Mouse (Mus musculus) lung, postnatal 0 days (tissue): ENCODE measurements at regions not wholly inside any gene's neighbourhood (a gene's known extent, or its start where the extent isn't known, plus 50 kb on each side); places are given as distances from the start of the nearest gene placed in this dataset.

Source experiments
- CTCF ChIP-seq: IDR thresholded peaks from 2 replicates; pipeline ENCODE4 v1.5.1; 2016; ENCODE audit warnings: antibody characterized with exemption, mild to moderate bottlenecking
- EP300 ChIP-seq: IDR thresholded peaks from 2 replicates; pipeline ENCODE4 v1.6.1; 2016; ENCODE audit warnings: antibody characterized with exemption, mild to moderate bottlenecking, control low read depth

GRCm38 (mm10) chr8:103912983-103913926 is 188.2 kb upstream of the Cdh5 start:
- TF ChIP-seq CTCF (no peak), EP300 (no peak)
